Mouse (Mus musculus) heart, postnatal 0 days (tissue): ENCODE measurements at regions not wholly inside any gene's neighbourhood (a gene's known extent, or its start where the extent isn't known, plus 50 kb on each side); places are given as distances from the start of the nearest gene placed in this dataset.

Experiments
- ATAC-seq: fragments of 200-750 bp; cut with Nextera tagmentation; 2 replicates; pipeline ENCODE4 v1.8.0; 2017; ENCODE audit warnings: low read depth, moderate number of reproducible peaks, moderate library complexity; ENCODE audit not compliant: insufficient read depth
- DNase-seq: peaks from one replicate; pipeline ENCODE4 v3.0.0-alpha.2; 2016; ENCODE audit warnings: low spot score
- H3K27ac ChIP-seq: fragments of 300-500 bp; sonication (generic); 2 replicates; pipeline ENCODE4 v1.5.1; 2014; ENCODE audit warnings: low read depth, mild to moderate bottlenecking
- H3K27me3 ChIP-seq: fragments of 300-500 bp; sonication (generic); 2 replicates; pipeline ENCODE4 v1.6.1; 2014; ENCODE audit warnings: low read length, mixed read lengths; ENCODE audit not compliant: control insufficient read depth, insufficient read depth
- H3K36me3 ChIP-seq: fragments of 300-500 bp; sonication (generic); replicated peaks from 2 replicates; pipeline ENCODE4 v1.6.1; 2014; ENCODE audit warnings: low read length, mixed read lengths; ENCODE audit not compliant: control insufficient read depth, insufficient read depth
- H3K4me1 ChIP-seq: fragments of 300-500 bp; sonication (generic); 2 replicates; pipeline ENCODE4 v1.6.1; 2014; ENCODE audit warnings: antibody characterized with exemption; ENCODE audit not compliant: control insufficient read depth, insufficient read depth
- H3K4me2 ChIP-seq: fragments of 300-500 bp; sonication (generic); 2 replicates; pipeline ENCODE4 v1.6.1; 2014; ENCODE audit warnings: low read depth, mild to moderate bottlenecking, low read length, moderate library complexity
- H3K4me3 ChIP-seq: fragments of 300-500 bp; sonication (generic); 2 replicates; pipeline ENCODE4 v1.5.1; 2014; ENCODE audit warnings: low read depth, low read length
- H3K9ac ChIP-seq: fragments of 300-500 bp; sonication (generic); replicated peaks from 2 replicates; pipeline ENCODE4 v1.6.1; 2014; ENCODE audit warnings: low read depth, low read length, mixed read lengths
- H3K9me3 ChIP-seq: fragments of 300-500 bp; sonication (generic); replicated peaks from 2 replicates; pipeline ENCODE4 v1.6.1; 2016; ENCODE audit warnings: low read length; ENCODE audit not compliant: control insufficient read depth
- CTCF ChIP-seq: IDR thresholded peaks from 2 replicates; pipeline ENCODE4 v1.5.1; 2016; ENCODE audit warnings: antibody characterized with exemption, control low read depth, low read depth
- EP300 ChIP-seq: IDR thresholded peaks from 2 replicates; pipeline ENCODE4 v1.6.1; 2016; ENCODE audit warnings: antibody characterized with exemption, low read depth
- WGBS: fragments of 180-500 bp; shearing (Covaris S2); extraction: QIAGEN DNeasy Blood & Tissue Kit; methylation state at CpG from one replicate; pipeline ENCODE4 v1.1.7; 2014; 5-methylcytosine and 5-hydroxymethylcytosine counted together

GRCm38 (mm10) chr1:89235296-89235695, 165.1 kb downstream of the Sh3bp4 start:
- TF ChIP-seq CTCF, result peak; percentile 68
- no peak for TF ChIP-seq EP300
- ATAC-seq, result peak; percentile 66

GRCm38 (mm10) chr1:89237696-89238095, 167.5 kb downstream of the Sh3bp4 start:
- Histone ChIP-seq H3K9me3 (no peaks in the 10 kb centered on the region), H3K4me2 (no peak overlapping the region), H3K27me3 (no peaks in the 10 kb centered on the region), H3K4me3 (no peak overlapping the region), H3K9ac (no peak overlapping the region), H3K27ac (no peak overlapping the region), H3K36me3 (no peaks in the 10 kb centered on the region), H3K4me1 (no peaks in the 10 kb centered on the region)
- DNase-seq, result no peak
- no peak for TF ChIP-seq CTCF
- no peak for TF ChIP-seq EP300
- no peak for ATAC-seq
- 72% methylated on average over 5 of the region's 5 CpGs for WGBS

More at GRCm38 (mm10) chr1:89235296-89235695, 165.1 kb downstream of the Sh3bp4 start:
- H3K4me3 ChIP-seq, result no peak overlapping the region
- no peaks in the 10 kb centered on the region for H3K27me3 ChIP-seq
- H3K4me1 ChIP-seq, result peaks cover 3% of the 10 kb centered on the region; the same call in 1 of the 2 replicates
- H3K9me3 ChIP-seq, result no peaks in the 10 kb centered on the region
- no peaks in the 10 kb centered on the region for H3K36me3 ChIP-seq
- H3K4me2 ChIP-seq, result no peak overlapping the region
- peak; percentile 80 for DNase-seq
- no peak overlapping the region for H3K27ac ChIP-seq
- H3K9ac ChIP-seq, result no peak overlapping the region
- 21% methylated on average over 3 of the region's 3 CpGs for WGBS

GRCm38 (mm10) chr1:89244598-89244997, 174.4 kb downstream of the Sh3bp4 start:
- Histone ChIP-seq H3K9me3 (peaks cover 7% of the 10 kb centered on the region; the same call in 1 of the 2 replicates), H3K4me3 (no peak overlapping the region), H3K27me3 (no peaks in the 10 kb centered on the region), H3K9ac (no peak overlapping the region), H3K4me2 (no peak overlapping the region), H3K27ac (no peak overlapping the region), H3K4me1 (no peaks in the 10 kb centered on the region), H3K36me3 (no peaks in the 10 kb centered on the region)
- WGBS, result 85% methylated on average over 8 of the region's 8 CpGs
- ATAC-seq (no peak), DNase-seq (no peak)
- TF ChIP-seq EP300 (no peak), CTCF (no peak)

- no peaks in the 10 kb centered on the region for H3K36me3 ChIP-seq
- ATAC-seq (no peak), DNase-seq (no peak)
- H3K27ac ChIP-seq, result no peak overlapping the region
- no peak overlapping the region for H3K4me2 ChIP-seq
- H3K9ac ChIP-seq, result no peak overlapping the region
- H3K9me3 ChIP-seq, result peaks cover 7% of the 10 kb centered on the region; the same call in 1 of the 2 replicates
- H3K27me3 ChIP-seq, result no peaks in the 10 kb centered on the region
- WGBS, result 54% methylated on average over 11 of the region's 11 CpGs
- TF ChIP-seq EP300 (no peak), CTCF (no peak)
- no peaks in the 10 kb centered on the region for H3K4me1 ChIP-seq
- no peak overlapping the region for H3K4me3 ChIP-seq
These were observed 175.2 kb downstream of the Sh3bp4 start for GRCm38 (mm10) chr1:89245202-89246003.

GRCm38 (mm10) chr1:89251753-89252152, 181.5 kb downstream of the Sh3bp4 start:
- DNase-seq (no peak), ATAC-seq (no peak)
- Histone ChIP-seq H3K9ac (no peak overlapping the region), H3K4me3 (no peak overlapping the region), H3K27me3 (no peaks in the 10 kb centered on the region), H3K4me1 (no peaks in the 10 kb centered on the region), H3K36me3 (no peaks in the 10 kb centered on the region), H3K9me3 (peaks cover 7% of the 10 kb centered on the region; the same call in 1 of the 2 replicates), H3K4me2 (no peak overlapping the region), H3K27ac (no peak overlapping the region)
- TF ChIP-seq CTCF, result no peak
- TF ChIP-seq EP300, result no peak
- WGBS, result 29% methylated on average over 2 of the region's 2 CpGs
